19 mouse cellular contexts compared by ENCODE assay signal in the genomic region with DNA sequence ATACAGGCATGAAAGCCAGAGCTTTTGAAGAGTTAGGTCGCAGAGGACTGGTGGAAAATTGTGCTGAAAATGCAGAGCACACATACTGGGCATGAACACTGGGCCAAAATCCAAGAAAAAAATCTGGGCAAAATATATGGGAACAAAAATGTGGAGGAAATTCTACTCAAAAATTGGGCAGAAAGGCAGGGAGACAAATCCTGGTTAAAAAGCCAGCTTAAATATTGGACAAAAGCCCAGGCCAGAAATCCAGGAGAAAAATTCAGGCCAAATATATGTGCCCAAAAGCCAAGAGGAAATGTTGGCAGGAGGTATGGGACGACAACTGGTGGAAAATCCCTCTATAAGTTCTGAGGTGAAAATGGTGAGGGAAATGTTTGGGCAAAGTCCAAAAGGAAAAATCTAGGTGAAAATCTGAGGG.
DNase-seq lines count a peak whose midpoint lies in the region; ATAC-seq lines count a peak whose summit lies in the region.
"Had no signal": no experiment of that assay in that cellular context is flagged by ENCODE, and none has a peak within 500 bp of the region (broad histone marks: within the 10 kb centered on the region; RNA-seq: fewer than 3 reads in every experiment).

No protein-coding gene starts in this region.

- H3K4me2 ChIP-seq in forebrain, embryonic 15.5 days (replicated peaks): no peak overlapping the region
- no peak overlapping the region for H3K4me2 ChIP-seq in forebrain, embryonic 11.5 days (ENCODE audit: low read depth, low read length, severe bottlenecking)
- H3K4me2 ChIP-seq: hindbrain, embryonic 15.5 days; liver, embryonic 11.5 days; midbrain, embryonic 12.5 days had no signal

- no peaks in the 10 kb centered on the region for H3K36me3 ChIP-seq in forebrain, embryonic 15.5 days
- H3K36me3 ChIP-seq in forebrain, embryonic 11.5 days (ENCODE audit: control insufficient read depth, insufficient read depth, low read length): no peaks in the 10 kb centered on the region
- H3K36me3 ChIP-seq: hindbrain, embryonic 15.5 days; midbrain, embryonic 12.5 days had no signal

- 49% methylated on average over 2 of the region's 2 CpGs for WGBS in forebrain, embryonic 15.5 days
- 77% methylated on average over 2 of the region's 2 CpGs for WGBS in forebrain, embryonic 11.5 days

- no peak for DNase-seq in forebrain, embryonic 11.5 days (ENCODE audit: low spot score)
- DNase-seq in brain, adult 2 months (ENCODE audit: low read depth, low spot score): peak; percentile 77
- peak; percentile 46 for DNase-seq in cerebellum, adult 11-12 months
- DNase-seq in cerebellum, postnatal 36 days: peak; percentile 25 to 51
- no peak for DNase-seq in testis, postnatal 10 days (ENCODE audit: low spot score)
- no peak for DNase-seq in adrenal gland, adult 8-10 months
- DNase-seq: adrenal gland, postnatal 10 days; B cell, adult 2 months; gastrocnemius, postnatal 25 days; kidney, adult 11 months; kidney, postnatal 14 days; lung, adult 2 months; right cerebral cortex, adult 18-20 months; thymus, adult 18-20 months had no signal

- no peak overlapping the region for H3K27ac ChIP-seq in forebrain, embryonic 15.5 days (replicated peaks)
- no peak overlapping the region for H3K27ac ChIP-seq in forebrain, embryonic 11.5 days (ENCODE audit: low read depth, low read length)
- H3K27ac ChIP-seq: hindbrain, embryonic 15.5 days; macrophage; midbrain, embryonic 12.5 days had no signal

- H3K4me1 ChIP-seq in forebrain, embryonic 15.5 days: 0 out of 2 replicates have a peak, but pooled peaks cover 6% of the 10 kb centered on the region
- H3K4me1 ChIP-seq in forebrain, embryonic 11.5 days (replicated peaks; ENCODE audit: control insufficient read depth, insufficient read depth, low read length): no peaks in the 10 kb centered on the region
- H3K4me1 ChIP-seq: hindbrain, embryonic 15.5 days; midbrain, embryonic 12.5 days had no signal

- H3K4me3 ChIP-seq in forebrain, embryonic 15.5 days: no peak overlapping the region
- no peak overlapping the region for H3K4me3 ChIP-seq in forebrain, embryonic 11.5 days (ENCODE audit: low read depth, low read length)
- H3K4me3 ChIP-seq: hindbrain, embryonic 15.5 days; midbrain, embryonic 12.5 days had no signal

- peak; percentile 84 for ATAC-seq in forebrain, embryonic 15.5 days (replicated peaks)
- ATAC-seq in forebrain, embryonic 11.5 days (replicated peaks; ENCODE audit: low FRiP score): no peak

- H3K9me3 ChIP-seq in forebrain, embryonic 15.5 days: no peaks in the 10 kb centered on the region
- H3K9me3 ChIP-seq in forebrain, embryonic 11.5 days (ENCODE audit: control insufficient read depth, low read length): no peaks in the 10 kb centered on the region
- H3K9me3 ChIP-seq: hindbrain, embryonic 15.5 days; midbrain, embryonic 12.5 days had no signal

- H3K27me3 ChIP-seq in forebrain, embryonic 15.5 days: no peaks in the 10 kb centered on the region
- H3K27me3 ChIP-seq in forebrain, embryonic 11.5 days (ENCODE audit: control insufficient read depth, insufficient read depth, low read length): no peaks in the 10 kb centered on the region
- H3K27me3 ChIP-seq: hindbrain, embryonic 15.5 days; midbrain, embryonic 12.5 days had no signal

- H3K9ac ChIP-seq in forebrain, embryonic 15.5 days (replicated peaks): no peak overlapping the region
- H3K9ac ChIP-seq in forebrain, embryonic 11.5 days (ENCODE audit: low read length): no peak overlapping the region
- H3K9ac ChIP-seq: hindbrain, embryonic 15.5 days; midbrain, embryonic 12.5 days had no signal

Comparison
In these comparisons a context has a peak if more than half of its experiments do, and no peak if none do; other contexts are left out.
1. DNase-seq: peak in brain, adult 2 months (single experiment), cerebellum, adult 11-12 months (single experiment) and cerebellum, postnatal 36 days (2 of 2); none in forebrain, embryonic 11.5 days (single experiment), testis, postnatal 10 days (single experiment) and adrenal gland, adult 8-10 months (single experiment).